Mouse (Mus musculus) neural tube, embryonic 10.5 days (tissue): ENCODE measurements around the gene Smtnl2.
"Not testable (repeated sequence)": the region's sequence is repeated elsewhere in the genome, so short reads cannot be mapped to it uniquely, and the experiment has no call there.

ENCODE experiments used
- DNase-seq: peaks from one replicate; pipeline ENCODE4 v3.0.0-alpha.2; 2017; ENCODE audit warnings: low spot score; ENCODE audit errors: extremely low spot score

Smtnl2 gene

DNA sequence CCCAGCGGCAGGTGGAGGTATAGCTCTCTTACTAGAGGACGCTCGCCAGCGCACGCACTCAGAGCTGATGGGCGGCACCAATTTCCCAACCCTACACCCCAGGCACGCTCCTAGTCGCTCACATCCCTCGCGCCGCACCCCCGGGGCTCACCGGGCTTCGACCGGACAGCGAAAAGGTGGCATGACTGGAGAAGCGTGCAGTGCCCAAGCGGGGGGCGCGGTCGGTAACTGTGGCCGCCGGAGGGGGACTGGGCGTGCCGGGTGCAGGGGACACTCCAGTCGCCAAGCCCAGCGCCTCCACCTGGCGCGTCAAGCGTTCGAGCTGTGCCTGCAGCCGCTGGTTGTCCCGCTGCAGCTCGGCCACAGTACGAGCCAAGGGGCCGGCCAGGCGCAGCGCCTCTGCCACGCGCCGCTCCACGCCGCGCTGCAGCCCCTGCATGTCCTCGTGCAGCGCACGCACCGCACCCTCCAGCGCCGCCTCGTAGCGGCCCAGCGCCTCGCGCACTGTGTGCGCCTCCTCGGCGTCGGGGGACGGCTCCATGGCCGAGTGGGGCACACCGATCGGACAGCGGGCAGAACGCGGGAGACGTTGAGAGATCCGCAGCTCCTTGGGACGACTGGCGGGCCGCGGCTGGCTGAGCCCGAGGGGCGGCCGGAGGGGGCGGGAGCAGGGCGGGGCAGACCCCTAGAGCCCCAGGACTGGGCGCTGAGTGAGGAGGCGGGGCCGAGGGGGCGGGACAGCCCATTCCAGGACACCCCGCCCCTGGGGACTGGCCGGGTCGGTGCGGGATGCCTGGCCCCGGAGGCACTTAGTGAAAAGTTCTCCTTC is at the start of gene Smtnl2:
Smtnl2 (minus strand) TSS at position 621 of the 829 bp plus-strand sequence.
- DNase-seq = peak; percentile 86

DNA sequence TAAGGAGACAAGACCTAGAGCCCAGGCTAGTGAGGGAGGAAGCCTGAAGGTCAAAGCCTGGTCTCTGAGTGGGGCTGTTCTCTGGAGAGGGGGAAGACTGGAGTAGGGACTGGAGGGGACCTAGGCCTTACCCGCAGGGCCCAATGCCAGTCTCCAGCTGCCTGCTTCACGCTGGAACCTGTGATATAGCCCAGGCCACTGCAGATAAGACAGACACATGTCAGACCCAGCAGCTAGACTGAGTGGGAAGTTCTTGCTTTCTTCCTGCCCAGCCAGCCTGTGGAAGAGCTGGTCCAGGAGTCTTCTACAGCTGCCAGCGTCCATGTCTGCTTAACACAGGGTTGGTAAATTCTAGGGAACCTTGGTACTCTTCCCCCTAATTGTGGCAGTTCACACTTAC is 47.0 kb upstream of the Smtnl2 start:
- DNase-seq = no peak

DNA sequence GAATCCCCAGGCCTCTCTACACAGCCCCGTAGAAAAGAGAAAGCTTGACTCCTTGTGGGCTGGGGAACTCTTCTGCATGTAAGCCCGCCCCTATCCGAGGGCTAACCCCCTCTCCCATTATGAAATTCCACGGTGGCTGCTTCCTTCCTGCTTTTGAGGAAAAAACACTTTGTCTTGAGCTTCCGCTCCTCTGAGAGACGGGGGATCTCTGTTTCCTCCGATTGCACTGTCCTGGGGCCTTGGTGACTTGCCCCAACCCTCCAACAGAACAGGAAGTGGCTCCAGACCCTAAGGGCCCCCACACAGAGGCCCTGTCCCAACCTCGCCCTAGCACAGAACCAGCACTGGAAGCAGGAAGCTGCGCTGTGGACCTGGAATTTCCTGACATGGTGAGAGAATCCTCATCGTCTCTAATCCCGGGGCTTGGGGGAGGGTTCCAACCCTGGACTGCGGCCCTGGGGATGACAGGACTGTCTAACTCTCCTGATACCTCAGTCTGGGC is 46.5 kb upstream of the Smtnl2 start:
- DNase-seq = no peak

DNA sequence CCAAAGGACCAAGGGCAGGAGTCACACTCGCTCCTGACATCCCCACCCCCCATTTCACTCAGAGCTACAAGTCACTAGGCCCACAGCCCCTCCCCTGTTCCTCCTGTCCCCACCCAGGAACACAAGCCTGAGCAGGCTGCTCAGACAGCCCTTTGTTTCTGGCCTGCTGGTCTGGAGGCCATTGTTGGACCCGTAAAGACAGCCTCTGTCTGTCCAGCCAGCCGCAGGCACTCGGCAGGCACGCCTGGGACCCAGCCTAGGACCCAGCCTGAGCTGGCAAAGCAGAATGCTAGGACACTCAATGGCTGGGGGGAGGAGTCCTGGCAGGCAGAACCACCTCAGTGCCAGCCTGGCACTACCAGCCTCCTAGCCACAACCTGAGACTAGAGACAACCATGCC is 44.2 kb upstream of the Smtnl2 start:
- no peak for DNase-seq

DNA sequence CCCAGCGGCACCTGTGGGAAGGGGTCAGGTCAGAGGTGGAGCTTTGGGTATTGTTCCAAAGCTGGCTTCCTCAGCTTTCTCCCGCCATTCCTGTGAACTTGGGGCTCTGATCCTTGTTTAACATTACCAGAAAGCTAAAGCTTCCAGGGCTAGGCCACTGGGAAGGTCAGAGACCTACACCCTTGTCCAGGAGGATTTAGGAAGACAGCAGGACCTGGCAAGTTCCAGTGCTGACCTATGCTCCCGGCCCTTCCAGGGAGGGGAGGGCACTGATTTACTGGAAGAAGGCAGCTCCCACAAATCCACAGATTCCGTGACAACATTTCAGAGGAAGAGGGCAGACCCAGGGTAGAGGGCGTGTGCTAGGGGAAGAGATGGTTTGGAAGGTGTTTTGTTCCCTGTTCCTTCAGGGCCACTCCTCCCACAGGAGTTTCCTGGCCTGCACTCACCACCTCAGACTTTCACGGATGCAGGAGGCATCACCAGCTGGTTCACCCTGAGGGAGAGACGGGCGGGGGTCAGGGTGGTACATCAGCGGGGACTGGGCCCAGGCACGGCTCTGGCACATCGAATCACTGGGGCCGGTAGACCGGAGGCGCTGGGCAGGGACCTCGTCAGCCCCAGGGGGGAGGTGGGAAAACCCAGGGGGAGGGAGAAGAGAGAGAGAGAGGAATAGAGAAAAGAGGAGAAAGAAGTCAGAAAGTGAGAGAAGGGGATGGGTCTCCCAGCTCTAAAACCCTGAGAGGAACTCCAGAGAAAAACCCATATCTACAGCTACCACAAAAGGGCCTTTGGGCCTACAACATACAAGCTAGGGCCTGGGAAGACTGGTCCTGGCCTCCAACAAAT is 41.8 kb upstream of the Smtnl2 start:
- DNase-seq = no peak

DNA sequence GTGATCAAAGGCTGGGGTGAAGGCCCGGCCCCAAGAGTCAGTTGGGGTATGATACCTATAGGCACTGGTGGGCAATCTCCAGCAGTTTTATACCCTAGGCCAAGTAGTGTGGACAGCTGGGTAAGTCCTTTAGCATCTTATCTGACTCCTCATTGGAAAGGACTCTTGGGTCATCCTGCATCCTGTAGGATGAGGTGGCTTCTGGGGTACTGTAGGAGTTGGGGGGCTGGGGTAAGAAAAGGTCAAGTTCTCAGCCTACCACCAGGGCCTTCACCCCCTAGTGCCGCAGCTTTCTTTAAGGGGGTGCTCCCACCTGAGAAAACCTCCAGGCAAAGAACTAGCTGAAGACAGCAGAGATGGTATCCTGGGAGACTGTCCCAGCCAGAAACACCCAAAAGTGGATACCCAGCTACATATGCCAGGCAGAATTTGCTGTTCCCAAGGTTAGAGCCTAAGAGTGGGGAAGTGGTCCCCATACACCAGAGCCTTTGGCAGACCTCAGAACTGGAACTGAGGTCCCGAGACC is 40.7 kb upstream of the Smtnl2 start:
- no peak for DNase-seq

DNA sequence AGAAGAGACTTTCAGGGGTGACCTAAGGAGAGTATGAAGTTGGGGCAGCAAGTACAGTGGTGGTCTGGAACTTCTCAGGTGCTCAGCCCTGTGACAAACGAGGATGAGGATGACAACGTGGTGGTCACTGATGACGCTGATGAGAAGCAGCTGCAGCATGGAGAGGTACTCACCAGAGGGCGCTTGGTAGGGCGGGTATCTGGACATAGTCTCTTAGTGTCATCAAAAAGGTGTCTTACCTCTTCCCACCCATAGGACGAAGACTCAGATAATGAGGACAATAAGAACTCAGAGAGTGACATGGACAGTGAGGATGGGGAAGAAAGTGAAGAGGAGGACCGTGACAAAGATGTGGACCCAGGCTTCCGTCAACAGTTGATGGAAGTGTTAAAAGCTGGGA is 36.0 kb upstream of the Smtnl2 start:
- DNase-seq = no peak

DNA sequence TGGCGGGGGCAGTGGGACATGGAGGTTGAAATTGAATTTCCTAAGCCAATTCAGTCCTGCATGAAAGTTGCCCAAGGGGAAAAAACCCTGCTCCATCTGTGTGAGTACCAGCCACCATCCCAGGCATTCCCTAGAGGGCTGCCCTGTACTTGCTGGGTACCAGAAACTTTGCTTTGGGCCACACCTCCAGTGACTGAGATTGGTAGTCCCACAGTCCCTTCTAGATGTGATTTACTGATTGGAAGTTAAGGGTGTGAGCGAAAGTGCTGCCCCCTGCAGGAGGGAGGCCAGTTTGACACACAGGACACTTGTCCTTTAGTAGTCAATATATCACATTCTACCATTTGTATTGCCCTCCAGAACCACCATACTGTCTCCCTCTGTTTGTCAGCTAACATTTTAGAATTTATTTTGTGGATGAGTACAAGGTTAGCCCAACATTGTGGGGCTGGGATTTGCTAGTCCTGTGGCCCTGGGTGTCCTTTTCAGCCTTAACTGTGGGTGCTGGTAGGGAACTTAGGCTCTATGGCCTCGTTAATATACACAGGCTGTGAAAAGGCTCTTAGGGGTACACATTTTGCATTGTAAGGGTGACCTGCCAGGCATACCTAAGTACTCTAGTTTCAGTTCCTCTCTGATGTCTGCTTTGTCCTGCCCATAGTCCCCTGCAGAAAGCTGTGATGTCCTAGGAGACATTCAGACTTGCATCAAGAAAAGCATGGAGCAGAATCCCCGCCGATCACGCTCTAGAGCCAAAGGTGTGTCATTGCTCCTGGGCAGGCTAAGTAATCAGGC is 35.0 kb upstream of the Smtnl2 start:
- DNase-seq = peak; percentile 35

DNA sequence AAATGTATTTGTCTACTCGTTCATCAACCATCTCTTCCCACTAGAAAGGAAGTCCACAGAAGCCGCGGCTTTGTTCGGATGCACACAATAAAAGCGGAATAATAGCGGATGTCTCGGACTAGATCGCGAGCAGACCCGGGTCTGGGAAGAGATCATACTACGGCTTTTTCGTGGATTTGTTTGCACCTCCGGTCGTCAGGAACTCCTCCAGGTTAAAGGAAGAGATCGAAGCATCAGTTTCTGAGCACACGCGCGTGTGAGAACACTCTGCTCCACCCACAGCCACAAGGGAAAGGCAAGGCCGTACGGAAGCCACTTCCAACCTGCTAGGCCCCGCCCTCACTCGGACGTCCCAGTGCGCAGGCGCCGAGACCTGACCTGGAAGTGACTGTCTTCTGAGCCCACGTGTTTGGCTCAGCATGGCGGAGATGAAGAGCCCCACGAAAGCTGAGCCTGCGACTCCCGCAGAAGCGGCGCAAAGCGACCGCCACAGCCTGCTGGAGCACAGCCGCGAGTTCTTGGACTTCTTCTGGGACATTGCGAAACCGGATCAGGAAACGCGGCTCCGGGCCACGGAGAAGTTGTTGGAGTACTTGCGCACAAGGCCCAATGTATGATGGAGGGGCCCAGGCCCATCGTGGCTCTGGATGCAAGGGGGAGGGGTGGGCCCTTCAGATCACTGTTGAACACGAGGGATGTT is 29.6 kb upstream of the Smtnl2 start, which contains the start of gene Mybbp1a:
Mybbp1a (plus strand) TSS at position 391 of the 700 bp plus-strand sequence.
- peak; percentile 98 for DNase-seq

DNA sequence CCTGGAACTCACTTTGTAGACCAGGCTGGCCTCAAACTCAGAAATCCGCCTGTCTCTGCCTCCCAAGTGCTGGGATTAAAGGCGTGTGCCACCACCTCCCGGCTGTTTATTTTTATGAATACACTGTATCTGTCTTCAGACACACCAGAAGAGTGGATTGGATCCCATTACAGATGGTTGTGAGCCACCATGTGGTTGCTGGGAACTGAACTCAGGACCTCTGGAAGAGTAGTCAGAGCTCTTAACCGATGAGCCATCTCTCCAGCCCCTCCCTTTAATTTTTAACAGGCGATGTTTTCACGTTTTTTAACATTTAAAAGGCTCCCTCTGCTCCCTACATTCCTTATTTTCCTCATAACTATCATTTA is 29.1 kb upstream of the Smtnl2 start:
- DNase-seq = not testable (repeated sequence)

DNA sequence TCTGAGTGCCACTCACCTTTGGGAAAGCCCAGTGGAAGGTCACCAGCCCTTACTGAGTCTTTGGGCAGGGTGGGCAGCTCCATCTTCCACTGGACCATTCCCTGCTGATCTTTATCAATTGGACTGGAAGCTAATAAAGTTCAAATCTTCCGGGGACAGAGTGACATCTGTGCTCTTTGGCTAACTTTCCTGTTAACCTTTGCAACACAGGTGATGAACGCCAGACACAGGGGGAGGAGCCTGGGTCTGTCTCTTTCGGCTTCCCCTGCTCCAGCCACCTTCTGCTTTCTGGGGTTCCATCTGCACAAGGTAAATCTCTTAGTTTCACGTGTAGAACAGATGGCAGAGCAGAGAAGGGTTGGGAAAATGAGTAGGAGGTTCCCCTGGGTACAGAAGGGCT is 26.9 kb upstream of the Smtnl2 start:
- DNase-seq = no peak

DNA sequence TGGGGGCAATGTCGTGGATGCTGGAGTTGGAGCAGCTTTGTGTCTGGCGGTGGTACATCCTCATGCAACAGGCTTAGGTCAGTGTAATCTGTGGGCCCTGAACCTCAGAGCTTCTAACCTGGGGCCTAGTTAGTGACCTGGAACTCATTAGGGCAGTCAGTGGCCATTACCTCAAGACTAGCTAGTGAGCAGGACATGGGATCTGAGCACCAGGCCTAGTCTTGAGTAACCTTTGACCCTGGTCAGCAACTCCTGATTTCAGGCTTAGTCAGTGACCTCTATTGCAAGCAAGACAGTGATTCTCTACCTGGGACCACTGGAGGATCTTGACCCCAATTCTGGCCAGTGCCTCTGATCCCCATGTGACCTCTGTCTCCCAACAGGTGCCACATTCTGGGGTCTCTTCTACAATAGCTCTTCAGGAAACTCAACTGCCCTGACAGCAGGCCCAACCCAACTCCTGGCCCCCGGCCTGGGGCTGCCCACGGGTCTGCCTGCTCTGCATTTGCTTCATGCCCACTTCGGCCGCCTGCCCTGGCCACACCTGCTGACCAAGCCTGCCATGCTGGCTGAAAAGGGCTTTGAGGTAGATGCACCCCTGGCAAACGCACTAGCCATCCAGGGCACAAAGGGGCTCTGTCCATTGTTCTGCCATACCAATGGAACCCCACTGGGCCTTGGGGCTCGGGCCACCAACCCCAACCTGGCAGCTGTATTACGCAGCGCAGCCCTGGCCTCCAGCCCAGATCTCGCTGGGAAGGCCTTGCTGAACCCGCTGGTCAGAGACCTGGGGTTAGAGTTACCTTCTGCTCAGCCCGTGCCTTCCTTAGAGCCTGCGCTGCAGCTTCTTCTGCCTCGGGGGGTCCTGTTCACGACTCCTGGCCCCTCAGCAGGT is 25.5 kb upstream of the Smtnl2 start:
- DNase-seq = no peak

DNA sequence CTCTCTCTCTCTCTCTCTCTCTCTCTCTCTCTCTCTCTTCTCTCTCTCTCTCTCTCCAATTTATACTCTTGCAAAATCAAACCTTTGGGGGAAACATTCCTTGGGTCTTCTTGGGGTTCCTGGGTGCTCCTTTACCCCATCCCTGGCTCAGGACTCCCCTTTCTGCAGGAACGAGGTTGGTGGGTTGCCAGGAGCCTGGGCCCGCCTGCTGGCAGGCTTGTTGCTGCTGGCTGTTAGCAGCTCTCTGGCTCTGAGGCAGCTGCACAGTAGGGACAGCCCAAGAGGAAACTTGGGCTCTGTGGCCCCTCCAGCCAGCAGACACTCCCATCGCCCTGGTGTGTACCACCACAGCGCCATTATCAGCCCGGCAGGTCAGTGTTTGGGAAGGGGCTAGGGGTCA is 24.8 kb upstream of the Smtnl2 start:
- DNase-seq = no peak

DNA sequence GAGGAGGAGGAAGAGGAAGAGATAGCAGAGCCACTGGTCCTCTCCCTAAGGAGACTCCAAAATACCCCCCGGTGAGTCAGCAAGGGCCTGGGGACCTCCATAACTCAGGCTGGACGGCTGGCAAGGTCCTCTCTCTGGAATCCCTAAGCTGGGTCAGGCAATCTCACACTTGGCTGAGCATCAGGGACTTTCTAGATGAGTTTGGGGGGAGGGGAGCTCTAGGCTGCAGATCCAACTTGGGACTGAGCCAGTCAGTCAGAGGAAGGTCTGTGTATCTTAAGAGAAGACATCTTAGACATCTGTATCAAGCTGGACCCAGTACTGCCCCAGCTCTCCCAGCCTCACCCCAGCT is 24.2 kb upstream of the Smtnl2 start:
- no peak for DNase-seq

DNA sequence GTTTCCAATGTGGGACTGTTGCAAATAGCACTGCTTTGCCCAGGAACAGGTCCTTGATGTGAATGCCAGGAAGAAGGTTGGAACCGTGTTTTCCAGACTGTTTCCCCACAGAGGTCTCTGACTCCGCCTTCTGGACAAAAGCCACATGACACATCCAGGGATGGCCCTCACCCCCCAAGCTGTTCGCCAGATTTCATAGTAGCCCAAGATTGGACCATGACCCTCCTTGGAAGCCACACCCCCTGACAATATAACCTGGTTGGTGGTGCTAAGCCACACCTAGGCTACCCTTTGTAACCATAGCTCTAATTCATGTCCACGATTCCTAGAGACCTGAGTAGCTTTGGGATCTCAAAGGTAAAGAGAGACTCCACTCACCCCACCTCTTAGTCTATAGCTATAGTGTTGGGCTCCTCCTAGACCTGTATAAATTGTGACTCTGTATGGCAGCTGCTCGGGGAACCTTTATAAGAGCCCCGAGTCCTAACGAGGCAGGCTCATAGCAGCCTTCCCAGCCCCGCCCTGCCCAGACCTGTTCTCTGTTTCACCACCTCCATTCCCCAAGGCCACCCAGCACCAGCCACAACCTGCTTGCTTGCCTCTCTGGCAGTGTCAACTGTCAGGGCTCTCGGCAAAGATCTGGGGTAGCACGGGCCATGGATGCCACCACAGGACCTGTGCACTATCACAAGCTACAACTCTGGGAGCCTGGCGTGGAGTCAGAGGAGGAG is 23.6 kb upstream of the Smtnl2 start, which contains the start of gene Ggt6:
Ggt6 (plus strand) TSS at position 564 of the 731 bp plus-strand sequence.
- DNase-seq = no peak

DNA sequence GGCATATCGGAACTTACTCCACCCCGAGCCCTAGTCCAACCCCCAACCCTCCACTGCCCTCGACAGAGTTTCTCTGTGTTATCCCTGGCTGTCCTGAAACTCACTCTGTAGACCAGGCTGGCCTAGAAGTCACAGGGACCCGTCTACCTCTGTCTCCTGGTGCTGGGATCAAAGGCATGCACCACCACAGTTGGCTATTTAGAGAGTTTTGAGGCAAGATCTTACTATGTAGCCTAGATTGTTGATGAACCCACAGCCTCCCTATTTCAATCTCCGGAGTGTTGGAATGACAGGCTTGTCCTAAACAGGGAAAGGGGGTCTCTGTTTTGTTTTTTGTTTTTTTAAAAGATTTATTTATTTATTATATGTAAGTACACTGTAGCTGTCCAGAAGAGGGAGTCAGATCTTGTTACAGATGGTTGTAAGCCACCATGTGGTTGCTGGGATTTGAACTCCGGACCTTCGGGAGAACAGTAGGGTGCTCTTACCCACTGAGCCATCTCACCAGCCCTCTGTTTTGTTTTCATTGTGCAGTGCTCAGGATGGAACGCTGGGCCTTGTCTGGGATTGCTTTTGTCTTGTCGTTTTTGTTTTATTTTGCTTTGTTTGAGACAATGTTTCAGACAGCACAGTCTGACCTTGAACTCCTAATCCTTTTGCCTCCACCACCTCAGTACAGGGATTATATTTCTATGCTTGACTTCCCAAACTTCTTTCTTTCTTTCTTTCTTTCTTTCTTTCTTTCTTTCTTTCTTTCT is 19.0 kb upstream of the Smtnl2 start:
- not testable (repeated sequence) for DNase-seq

DNA sequence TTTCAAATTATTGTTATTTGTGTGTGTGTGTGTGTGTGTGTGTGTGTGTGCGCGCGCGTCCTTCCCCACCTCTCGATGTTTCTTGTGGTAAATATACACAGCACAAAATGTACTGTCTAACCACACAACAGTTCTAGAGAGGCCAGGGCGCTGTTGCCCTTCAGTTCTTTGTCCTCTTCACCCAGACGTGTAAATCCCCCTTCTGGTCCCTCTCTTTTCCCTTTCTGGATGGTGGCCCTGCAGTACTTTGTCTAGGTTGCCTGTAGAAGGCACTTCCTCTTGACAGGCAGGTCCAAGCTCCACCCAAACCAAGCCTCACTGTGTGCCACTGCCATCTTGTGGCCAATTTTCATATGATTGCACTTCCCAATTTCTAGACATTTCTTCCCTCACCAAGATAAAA is 17.8 kb upstream of the Smtnl2 start:
- DNase-seq = peak; percentile 72

DNA sequence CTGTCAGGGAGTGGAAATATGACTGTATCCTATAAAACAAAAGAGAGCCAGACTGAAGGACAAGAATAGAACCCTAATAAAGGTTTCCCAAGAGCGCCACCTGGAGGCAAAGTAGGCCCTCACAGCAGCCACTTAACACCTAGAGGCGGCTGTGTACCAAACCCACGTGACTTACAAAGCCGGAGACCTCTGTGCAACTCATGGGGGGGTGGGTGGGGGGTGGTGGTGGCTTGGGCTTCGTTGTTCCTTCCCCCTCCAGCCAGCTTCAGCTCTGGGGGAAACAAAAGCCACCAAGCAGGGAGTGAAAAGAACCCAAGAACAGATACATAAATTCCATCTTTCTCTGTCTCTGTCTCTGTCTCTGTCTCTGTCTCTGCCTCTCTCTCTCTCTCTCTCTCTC is 17.2 kb upstream of the Smtnl2 start:
- DNase-seq = peak; percentile 71
